Mouse (Mus musculus): ENCODE results near the gene Rab29. TPM values are rescaled to one million over a fixed set of nuclear protein-coding genes. Genes with fewer than 3 reads are reported as not detected.

The Rab29 gene
- polyA plus RNA-seq, 1 experiment, result 3.5 TPM

- Histone ChIP-seq H3ac (ENCODE audit: control insufficient read depth, insufficient read length) (no peak overlapping the region), H3K4me2 (ENCODE audit: low read depth) (no peak overlapping the region), H3K36me3 (ENCODE audit: control insufficient read depth, insufficient read depth) (no peaks in the 10 kb centered on the region), H3K79me2 (ENCODE audit: control insufficient read depth, insufficient read depth) (no peaks in the 10 kb centered on the region), H3K27me3 (ENCODE audit: control insufficient read depth, insufficient read depth, insufficient read length) (peaks cover 16% of the 10 kb centered on the region), H3K4me3 (peak overlapping the region; percentile 19)
- TF ChIP-seq MAX (IDR thresholded peaks at IDR 0.05; ENCODE audit: low read depth), result no peak
- no peak for TF ChIP-seq TCF12 (IDR thresholded peaks at IDR 0.05; ENCODE audit: insufficient read depth, poor library complexity, severe bottlenecking)
Observed at GRCm38 (mm10) chr1:131866304-131866999, 572 bp upstream of the Rab29 start.

DNA sequence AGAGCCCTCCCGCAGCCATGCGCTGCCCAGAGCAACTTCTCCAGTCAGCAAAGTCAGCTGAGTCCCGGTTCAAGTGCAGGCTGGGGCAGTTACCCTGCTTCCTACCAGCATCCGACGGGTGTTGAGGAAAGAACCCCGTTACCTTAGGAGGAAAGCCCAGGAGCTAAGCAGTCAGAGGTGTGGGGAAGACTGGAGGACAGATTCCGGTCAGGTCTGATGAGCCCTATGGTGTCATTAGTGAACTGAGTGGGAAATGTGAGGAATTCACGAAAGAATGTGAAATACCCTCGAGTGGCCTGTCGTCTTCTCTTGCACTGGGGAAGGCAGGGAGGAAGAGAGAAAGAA is 894 bp downstream of the Rab29 start:
- H3K79me2 ChIP-seq (ENCODE audit: control insufficient read depth, insufficient read depth), result no peaks in the 10 kb centered on the region
- H3K27me3 ChIP-seq (ENCODE audit: control insufficient read depth, insufficient read depth, insufficient read length), result peaks cover 10% of the 10 kb centered on the region
- peak overlapping the region; percentile 74 for H3K4me2 ChIP-seq (ENCODE audit: low read depth)
- peak overlapping the region; percentile 19 for H3K4me3 ChIP-seq
- no peak overlapping the region for H3ac ChIP-seq (ENCODE audit: control insufficient read depth, insufficient read length)
- TF ChIP-seq TCF3 (IDR thresholded peaks at IDR 0.05; ENCODE audit: insufficient read length, low read depth) (no peak), SRF (IDR thresholded peaks at IDR 0.05; ENCODE audit: control insufficient read depth, insufficient read length, low read depth) (no peak), POLR2AphosphoS2 (IDR thresholded peaks at IDR 0.05; ENCODE audit: insufficient read length, low read depth) (no peak), CEBPB (IDR thresholded peaks at IDR 0.05; ENCODE audit: insufficient read depth, poor library complexity, severe bottlenecking) (no peak), TCF12 (IDR thresholded peaks at IDR 0.05; ENCODE audit: insufficient read depth, poor library complexity, severe bottlenecking) (no peak), MYOG (IDR thresholded peaks at IDR 0.05; ENCODE audit: control insufficient read depth in 1 of 3, insufficient read depth in 1 of 3, insufficient read length in 2 of 3, low read depth in 2 of 3) (no peak), REST (IDR thresholded peaks at IDR 0.05; ENCODE audit: insufficient read depth, insufficient read length) (no peak), POLR2A (IDR thresholded peaks at IDR 0.05; ENCODE audit: insufficient read length, low read depth) (no peak), USF1 (IDR thresholded peaks at IDR 0.05; ENCODE audit: low read depth) (no peak), MYOD1 (IDR thresholded peaks at IDR 0.05; ENCODE audit: control insufficient read depth in 1 of 3, insufficient read length in 2 of 3, low read depth in 2 of 3) (no peak), E2F4 (IDR thresholded peaks at IDR 0.05; ENCODE audit: insufficient read depth) (no peak), MAX (IDR thresholded peaks at IDR 0.05; ENCODE audit: low read depth) (no peak)
- no peaks in the 10 kb centered on the region for H3K36me3 ChIP-seq (ENCODE audit: control insufficient read depth, insufficient read depth)

DNA sequence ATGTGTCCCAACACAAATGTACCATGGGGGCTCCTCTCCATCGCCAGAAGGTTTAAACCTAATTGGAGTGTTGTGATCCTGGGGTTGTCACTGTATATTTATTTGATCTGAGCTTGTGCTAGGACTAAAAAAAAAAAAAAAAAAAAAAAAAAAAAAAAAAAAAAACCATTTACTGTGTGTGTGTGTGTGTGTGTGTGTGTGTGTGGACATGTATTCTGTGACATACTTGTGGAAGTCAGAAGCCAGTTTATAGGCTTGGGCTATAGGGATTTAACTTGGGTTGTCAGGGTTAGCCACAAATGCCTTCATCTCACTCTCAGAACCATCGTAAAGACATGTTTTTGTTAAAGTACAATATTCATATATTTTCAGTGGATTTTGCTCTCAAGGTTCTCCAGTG is 2.5 kb downstream of the Rab29 start:
- Histone ChIP-seq H3ac (ENCODE audit: control insufficient read depth, insufficient read length) (no peak overlapping the region), H3K36me3 (ENCODE audit: control insufficient read depth, insufficient read depth) (no peaks in the 10 kb centered on the region), H3K4me2 (ENCODE audit: low read depth) (no peak overlapping the region), H3K27me3 (ENCODE audit: control insufficient read depth, insufficient read depth, insufficient read length) (peaks cover 4% of the 10 kb centered on the region), H3K4me3 (no peak overlapping the region), H3K79me2 (ENCODE audit: control insufficient read depth, insufficient read depth) (no peaks in the 10 kb centered on the region)
- TF ChIP-seq USF1 (IDR thresholded peaks at IDR 0.05; ENCODE audit: low read depth) (no peak), CEBPB (IDR thresholded peaks at IDR 0.05; ENCODE audit: insufficient read depth, poor library complexity, severe bottlenecking) (no peak), SRF (IDR thresholded peaks at IDR 0.05; ENCODE audit: control insufficient read depth, insufficient read length, low read depth) (no peak), TCF12 (IDR thresholded peaks at IDR 0.05; ENCODE audit: insufficient read depth, poor library complexity, severe bottlenecking) (no peak), TCF3 (IDR thresholded peaks at IDR 0.05; ENCODE audit: insufficient read length, low read depth) (no peak), MAX (IDR thresholded peaks at IDR 0.05; ENCODE audit: low read depth) (no peak), POLR2AphosphoS2 (IDR thresholded peaks at IDR 0.05; ENCODE audit: insufficient read length, low read depth) (no peak), MYOG (IDR thresholded peaks at IDR 0.05; ENCODE audit: control insufficient read depth in 1 of 3, insufficient read depth in 1 of 3, insufficient read length in 2 of 3, low read depth in 2 of 3) (no peak), REST (IDR thresholded peaks at IDR 0.05; ENCODE audit: insufficient read depth, insufficient read length) (no peak), POLR2A (IDR thresholded peaks at IDR 0.05; ENCODE audit: insufficient read length, low read depth) (no peak), E2F4 (IDR thresholded peaks at IDR 0.05; ENCODE audit: insufficient read depth) (no peak), MYOD1 (IDR thresholded peaks at IDR 0.05; ENCODE audit: control insufficient read depth in 1 of 3, insufficient read length in 2 of 3, low read depth in 2 of 3) (no peak)

GRCm38 (mm10) chr1:131872856-131873255 is 5.8 kb downstream of the Rab29 start:
- Histone ChIP-seq H3K27me3 (ENCODE audit: control insufficient read depth, insufficient read depth, insufficient read length) (no peaks in the 10 kb centered on the region), H3K4me2 (ENCODE audit: low read depth) (no peak overlapping the region), H3K79me2 (ENCODE audit: control insufficient read depth, insufficient read depth) (no peaks in the 10 kb centered on the region), H3K4me3 (no peak overlapping the region), H3K36me3 (ENCODE audit: control insufficient read depth, insufficient read depth) (no peaks in the 10 kb centered on the region), H3ac (ENCODE audit: control insufficient read depth, insufficient read length) (no peak overlapping the region)
- TF ChIP-seq POLR2A (IDR thresholded peaks at IDR 0.05; ENCODE audit: insufficient read length, low read depth) (no peak), USF1 (IDR thresholded peaks at IDR 0.05; ENCODE audit: low read depth) (no peak), MAX (IDR thresholded peaks at IDR 0.05; ENCODE audit: low read depth) (no peak), POLR2AphosphoS2 (IDR thresholded peaks at IDR 0.05; ENCODE audit: insufficient read length, low read depth) (no peak), REST (IDR thresholded peaks at IDR 0.05; ENCODE audit: insufficient read depth, insufficient read length) (no peak), MYOD1 (IDR thresholded peaks at IDR 0.05; ENCODE audit: control insufficient read depth in 1 of 3, insufficient read length in 2 of 3, low read depth in 2 of 3) (no peak), MYOG (IDR thresholded peaks at IDR 0.05; ENCODE audit: control insufficient read depth in 1 of 3, insufficient read depth in 1 of 3, insufficient read length in 2 of 3, low read depth in 2 of 3) (no peak), TCF3 (IDR thresholded peaks at IDR 0.05; ENCODE audit: insufficient read length, low read depth) (no peak), TCF12 (IDR thresholded peaks at IDR 0.05; ENCODE audit: insufficient read depth, poor library complexity, severe bottlenecking) (no peak)

- no peak overlapping the region for H3K4me3 ChIP-seq
- H3K27me3 ChIP-seq (ENCODE audit: control insufficient read depth, insufficient read depth, insufficient read length), result peaks cover 8% of the 10 kb centered on the region
- H3ac ChIP-seq (ENCODE audit: control insufficient read depth, insufficient read length), result no peak overlapping the region
- no peaks in the 10 kb centered on the region for H3K36me3 ChIP-seq (ENCODE audit: control insufficient read depth, insufficient read depth)
- TF ChIP-seq TCF3 (IDR thresholded peaks at IDR 0.05; ENCODE audit: insufficient read length, low read depth) (no peak), MAX (IDR thresholded peaks at IDR 0.05; ENCODE audit: low read depth) (no peak), TCF12 (IDR thresholded peaks at IDR 0.05; ENCODE audit: insufficient read depth, poor library complexity, severe bottlenecking) (no peak), REST (IDR thresholded peaks at IDR 0.05; ENCODE audit: insufficient read depth, insufficient read length) (no peak), SRF (IDR thresholded peaks at IDR 0.05; ENCODE audit: control insufficient read depth, insufficient read length, low read depth) (no peak), CEBPB (IDR thresholded peaks at IDR 0.05; ENCODE audit: insufficient read depth, poor library complexity, severe bottlenecking) (no peak), MYOD1 (IDR thresholded peaks at IDR 0.05; ENCODE audit: control insufficient read depth in 1 of 3, insufficient read length in 2 of 3, low read depth in 2 of 3) (no peak), MYOG (IDR thresholded peaks at IDR 0.05; ENCODE audit: control insufficient read depth in 1 of 3, insufficient read depth in 1 of 3, insufficient read length in 2 of 3, low read depth in 2 of 3) (no peak), USF1 (IDR thresholded peaks at IDR 0.05; ENCODE audit: low read depth) (no peak), POLR2AphosphoS2 (IDR thresholded peaks at IDR 0.05; ENCODE audit: insufficient read length, low read depth) (no peak), E2F4 (IDR thresholded peaks at IDR 0.05; ENCODE audit: insufficient read depth) (no peak), POLR2A (IDR thresholded peaks at IDR 0.05; ENCODE audit: insufficient read length, low read depth) (no peak)
- H3K79me2 ChIP-seq (ENCODE audit: control insufficient read depth, insufficient read depth), result no peaks in the 10 kb centered on the region
- H3K4me2 ChIP-seq (ENCODE audit: low read depth), result no peak overlapping the region
Observed at GRCm38 (mm10) chr1:131879816-131880215, 12.8 kb downstream of the Rab29 start.

Data from myocyte (in vitro differentiated cells).